Comparison of ENCODE assay signal across 14 mouse cellular contexts in the genomic region with DNA sequence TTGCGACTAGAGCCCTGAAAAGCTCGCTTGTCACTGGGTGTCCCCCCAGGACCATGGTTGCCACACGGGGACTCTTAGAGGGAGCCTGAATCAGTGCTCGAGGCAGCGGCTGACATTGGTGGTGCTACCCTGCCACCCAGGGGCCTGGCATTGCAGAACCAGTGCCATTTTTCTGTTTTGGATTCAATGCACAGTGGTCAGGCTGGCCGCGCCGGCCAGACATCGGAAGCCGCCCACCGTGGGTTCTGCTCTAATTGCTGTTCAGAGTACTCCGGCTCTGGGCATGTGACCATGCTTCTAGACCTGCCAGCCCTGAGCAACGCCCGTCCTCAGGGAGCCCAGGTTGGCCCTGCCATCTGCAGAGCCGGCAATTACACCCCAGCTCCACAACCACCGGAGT. TPM values are rescaled to one million over a fixed set of nuclear protein-coding genes. Genes with fewer than 3 reads are reported as not detected.
DNase-seq lines count a peak whose midpoint lies in the region; ATAC-seq and TF ChIP-seq lines count a peak whose summit lies in the region.
"Had no signal": no experiment of that assay in that cellular context is flagged by ENCODE, and none has a peak within 500 bp of the region (broad histone marks: within the 10 kb centered on the region; RNA-seq: fewer than 3 reads in every experiment).

No protein-coding gene starts in this region.

- H3K4me2 ChIP-seq in embryonic facial prominence, embryonic 14.5 days (ENCODE audit: low read depth, low read length) = peak overlapping the region; percentile 93

- DNase-seq in gastrocnemius, adult 2 months = no peak
- DNase-seq in gastrocnemius, postnatal 25 days = no peak
- DNase-seq in layer of hippocampus, adult 2 months (ENCODE audit: low spot score in 2 of 2) = peak in 1 of 2 experiments; percentile 23
- DNase-seq in layer of hippocampus, adult 18-20 months (ENCODE audit: low spot score in 2 of 2) = no peak
- DNase-seq in brain, adult 2 months (ENCODE audit: low read depth, low spot score) = peak; percentile 37
- DNase-seq in embryonic facial prominence, embryonic 14.5 days (ENCODE audit: low spot score) = no peak
- DNase-seq: adrenal gland, postnatal 36 days; kidney, postnatal 14 days; liver, postnatal 0 days had no signal

- H3K36me3 ChIP-seq in embryonic facial prominence, embryonic 14.5 days (ENCODE audit: control insufficient read depth, insufficient read depth, low read length) = no peaks in the 10 kb centered on the region

- no peak for TF ChIP-seq CTCF in gastrocnemius, adult 2 months (IDR thresholded peaks at IDR 0.05)
- peak; percentile 54 for TF ChIP-seq CTCF in layer of hippocampus, adult 2 months (conservative IDR thresholded peaks at IDR 0.05)

- no peak for ATAC-seq in embryonic facial prominence, embryonic 14.5 days (ENCODE audit: low read depth)
- no peak for ATAC-seq in frontal cortex, adult (ENCODE audit: low TSS enrichment)
- ATAC-seq: CD4-positive, CD25-positive, alpha-beta regulatory T cell, adult 4 months; forebrain, embryonic 14.5 days; inflammation-experienced regulatory T-cells, adult 6 months; liver, postnatal 0 days had no signal

- 71% methylated on average over 16 of the region's 16 CpGs for WGBS in embryonic facial prominence, embryonic 14.5 days

- peaks cover 56% of the 10 kb centered on the region for H3K27me3 ChIP-seq in embryonic facial prominence, embryonic 14.5 days (replicated peaks; ENCODE audit: control insufficient read depth, insufficient read depth, low read length)

- peak overlapping the region; percentile 89 for H3K4me3 ChIP-seq in gastrocnemius, adult 2 months
- no peak overlapping the region; the same call in 1 of the 2 replicates for H3K4me3 ChIP-seq in layer of hippocampus, adult 2 months
- H3K4me3 ChIP-seq in embryonic facial prominence, embryonic 14.5 days (ENCODE audit: low read depth, low read length) = peak overlapping the region; percentile 74; the same call in 1 of the 2 replicates

- no peaks in the 10 kb centered on the region for H3K9me3 ChIP-seq in embryonic facial prominence, embryonic 14.5 days (ENCODE audit: control insufficient read depth, low read length)

- intact Hi-C loops in gastrocnemius, adult 2 months (cut with DNase I) = loop anchor here (5.0 kb wide), 3 partner anchors 88 to 163 kb away; no protein-coding TSS in a partner anchor

- H3K9ac ChIP-seq in embryonic facial prominence, embryonic 14.5 days (ENCODE audit: low read depth, low read length) = no peak overlapping the region
- H3K9ac ChIP-seq: liver, postnatal 0 days had no signal

- no peak overlapping the region for H3K27ac ChIP-seq in gastrocnemius, adult 2 months
- no peak overlapping the region for H3K27ac ChIP-seq in layer of hippocampus, adult 2 months
- H3K27ac ChIP-seq in embryonic facial prominence, embryonic 14.5 days (replicated peaks; ENCODE audit: low read depth, low read length) = no peak overlapping the region

- peaks cover 9% of the 10 kb centered on the region; the same call in 1 of the 2 replicates for H3K4me1 ChIP-seq in embryonic facial prominence, embryonic 14.5 days (ENCODE audit: control insufficient read depth, insufficient read depth, low read length)

RNA-seq across cellular contexts. Expression of gene Adamts2, which starts 2.5 kb away (rescaled TPM):
- total RNA-seq in gastrocnemius, adult 2 months (2021) = 1 to 10 TPM; 6.1 to 9.8 TPM
- total RNA-seq in gastrocnemius, postnatal 25 days (2021) = 10 to 100 TPM; 15.1 to 16.4 TPM
- 10 to 100 TPM; 14.5 to 15.4 TPM for total RNA-seq in layer of hippocampus, adult 2 months (2021)
- total RNA-seq in layer of hippocampus, adult 18-20 months (2021) = 10 to 100 TPM; 13.7 to 16.8 TPM
- polyA plus RNA-seq in embryonic facial prominence, embryonic 14.5 days (2014; fragmentation: Nextera tagmentation; extraction: Ambion mirVana) = 24.6 and 25.7 TPM in 2 replicates
- total RNA-seq: megakaryocyte progenitor cell, adult 5-6 weeks had no signal
- polyA plus RNA-seq: CD4-positive, CD25-positive, alpha-beta regulatory T cell, adult 4 months; inflammation-experienced regulatory T-cells, adult 6 months had no signal
